Mouse (Mus musculus) liver, embryonic 14.5 days (tissue): ENCODE measurements around the gene Gnaq.

Experiments used
- CTCF ChIP-seq: IDR thresholded peaks from 2 replicates; pipeline ENCODE4 v1.5.1; 2016; ENCODE audit warnings: antibody characterized with exemption, low read depth, control low read depth
- EP300 ChIP-seq: IDR thresholded peaks from 2 replicates; pipeline ENCODE4 v1.6.1; 2016; ENCODE audit warnings: antibody characterized with exemption, low read depth

- TF ChIP-seq CTCF (no peak), EP300 (no peak)
Observed at GRCm38 (mm10) chr19:16177139-16177727, 44.6 kb downstream of the Gnaq start.
